Mouse (Mus musculus) neutrophil, adult 59 days (primary cell): ENCODE data around the gene Pik3r4. TPM values are rescaled to one million over a fixed set of nuclear protein-coding genes. Genes with fewer than 3 reads are reported as not detected.

Experiments
- total RNA-seq, 2 experiments: library from RNA; stranded (reverse); gene quantifications; 1 replicate in 1 of 2; 2 replicates in 1 of 2; pipeline ENCODE4 v1.2.4; 2023

Gene Pik3r4
- 10 to 100 TPM; 18.9 to 25.1 TPM for total RNA-seq

GRCm38 (mm10) chr9:105642460-105643371, at the start of gene Pik3r4:
Gene Pik3r4, plus strand, starts transcription at chr9:105642978.

Other genes with a start within 250 kb of the Pik3r4 start
- 10 to 100 TPM; 23.5 to 24.0 TPM for gene Aste1, start 247.6 kb upstream of the Pik3r4 start, total RNA-seq
- not detected for gene Nek11, start 247.5 kb upstream of the Pik3r4 start, total RNA-seq
- 100 to 1,000 TPM; 142 to 150 TPM for gene Atp2c1, start 115.7 kb upstream of the Pik3r4 start, total RNA-seq
- gene Col6a6, start 185.2 kb downstream of the Pik3r4 start, total RNA-seq = under 1 TPM in 1 of 2 experiments, not detected in 1; 0.07 TPM